In genomic region chr13:59713710-59714109, GRCm38 (mm10) we compare ENCODE assay signal across 27 mouse cellular contexts. TPM values are rescaled to one million over a fixed set of nuclear protein-coding genes. Genes with fewer than 3 reads are reported as not detected.
DNase-seq lines count a peak whose midpoint lies in the region; ATAC-seq and TF ChIP-seq lines count a peak whose summit lies in the region.
"Had no signal": no experiment of that assay in that cellular context is flagged by ENCODE, and none has a peak within 500 bp of the region (broad histone marks: within the 10 kb centered on the region; RNA-seq: fewer than 3 reads in every experiment).

No protein-coding gene starts in this region.

- no peaks in the 10 kb centered on the region for H3K27me3 ChIP-seq in testis, adult 2 months (ENCODE audit: control insufficient read depth, insufficient read depth, low read length)
- no peaks in the 10 kb centered on the region for H3K27me3 ChIP-seq in thymus, adult 2 months (ENCODE audit: control insufficient read depth, insufficient read depth, low read length)
- H3K27me3 ChIP-seq: hindbrain, embryonic 12.5 days; intestine, embryonic 15.5 days had no signal

- 68% methylated on average over 3 of the region's 3 CpGs for WGBS in thymus, adult 2 months

- peak; percentile 99 for ATAC-seq in CD4-positive, CD25-positive, alpha-beta regulatory T cell, adult 4 months
- ATAC-seq: forebrain, embryonic 16.5 days; hindbrain, embryonic 16.5 days; intestine, embryonic 15.5 days had no signal

- H3K4me3 ChIP-seq in testis, adult 2 months (ENCODE audit: control insufficient read depth, low read depth, low read length) = peak overlapping the region; percentile 69
- H3K4me3 ChIP-seq in thymus, adult 2 months (ENCODE audit: control insufficient read depth, insufficient read depth, low read length) = no peak overlapping the region
- H3K4me3 ChIP-seq: embryonic facial prominence, embryonic 13.5 days; forebrain, embryonic 12.5 days; heart, adult 2 months; heart, embryonic 15.5 days; hindbrain, embryonic 12.5 days; intestine, embryonic 15.5 days had no signal

- H3K27ac ChIP-seq in testis, adult 2 months (ENCODE audit: control insufficient read depth, insufficient read depth, low read depth, low read length) = no peak overlapping the region
- no peak overlapping the region for H3K27ac ChIP-seq in thymus, adult 2 months (ENCODE audit: control insufficient read depth, insufficient read depth, low read length)
- H3K27ac ChIP-seq: embryonic facial prominence, embryonic 13.5 days; forebrain, embryonic 12.5 days; heart, adult 2 months; heart, embryonic 15.5 days; hindbrain, embryonic 12.5 days; intestine, embryonic 15.5 days had no signal

- no peak for DNase-seq in testis, postnatal 14 days (ENCODE audit: low spot score)
- peak; percentile 62 for DNase-seq in induced T-regulatory cell, adult 2 months (ENCODE audit: low read depth)
- DNase-seq in left cerebral cortex, adult 8-10 months (ENCODE audit: low spot score in 2 of 2) = no peak
- DNase-seq in thymus, adult 2 months = no peak
- no peak for DNase-seq in heart, postnatal 4 days
- DNase-seq: adrenal gland, postnatal 25 days; cerebellum, adult 8-10 months; cerebellum, postnatal 25 days; gastrocnemius, postnatal 14 days; heart, adult 2 months; heart, postnatal 14 days; kidney, adult 18-20 months had no signal

- peaks cover 3% of the 10 kb centered on the region; the same call in 1 of the 2 replicates for H3K4me1 ChIP-seq in testis, adult 2 months (ENCODE audit: control insufficient read depth, insufficient read depth, low read length)
- H3K4me1 ChIP-seq in thymus, adult 2 months (replicated peaks; ENCODE audit: control insufficient read depth, insufficient read depth, low read length) = no peaks in the 10 kb centered on the region
- H3K4me1 ChIP-seq: forebrain, embryonic 12.5 days; heart, embryonic 15.5 days; hindbrain, embryonic 12.5 days; intestine, embryonic 15.5 days had no signal

- TF ChIP-seq POLR2A in testis, adult 2 months (IDR thresholded peaks at IDR 0.05; ENCODE audit: control insufficient read depth, low read depth, low read length) = no peak
- TF ChIP-seq POLR2A in thymus, adult 2 months (IDR thresholded peaks at IDR 0.05; ENCODE audit: control insufficient read depth, extremely low read depth, insufficient read depth, low read length, poor library complexity) = no peak

- TF ChIP-seq CTCF in testis, adult 2 months (IDR thresholded peaks at IDR 0.05; ENCODE audit: control insufficient read depth, insufficient read depth, insufficient replicate concordance, low read depth, low read length) = no peak
- TF ChIP-seq CTCF in thymus, adult 2 months (IDR thresholded peaks at IDR 0.05; ENCODE audit: borderline replicate concordance, control insufficient read depth, extremely low read depth, insufficient read depth, low read length, poor library complexity) = no peak

- H3K36me3 ChIP-seq in testis, adult 2 months (ENCODE audit: control insufficient read depth, insufficient read depth, low read length) = no peaks in the 10 kb centered on the region
- no peaks in the 10 kb centered on the region for H3K36me3 ChIP-seq in thymus, adult 2 months (ENCODE audit: control insufficient read depth, insufficient read depth, low read length)
- H3K36me3 ChIP-seq: embryonic facial prominence, embryonic 13.5 days; forebrain, embryonic 12.5 days; heart, embryonic 15.5 days; hindbrain, embryonic 12.5 days; intestine, embryonic 15.5 days had no signal

RNA-seq across cellular contexts. Expression of gene Spata31d1b, which starts 1.6 kb away (rescaled TPM):
- polyA plus RNA-seq in testis, adult 2 months (2012; rRNA removed) = 118 and 120 TPM in 2 replicates
- polyA plus RNA-seq in CD4-positive, CD25-positive, alpha-beta regulatory T cell, adult 4 months (2017; shearing (Covaris generic)) = not detected
- total RNA-seq in left cerebral cortex, adult 8-10 months (2022) = under 1 TPM in 2 of 4 experiments, not detected in 2; 0.07 to 0.17 TPM
- 0.69 and 1.00 TPM in 2 replicates for polyA plus RNA-seq in thymus, adult 2 months (2012; rRNA removed)
- total RNA-seq in heart, postnatal 4 days (2021) = not detected
- total RNA-seq: adrenal gland, adult 18-20 months; adrenal gland, postnatal 25 days; gastrocnemius, adult 18-20 months; gastrocnemius, postnatal 14 days; heart, adult 2 months; heart, postnatal 14 days; MEL had no signal
- polyA plus RNA-seq: embryonic facial prominence, embryonic 13.5 days; forebrain, embryonic 12.5 days; forebrain, embryonic 16.5 days; frontal cortex, adult 2 months; heart, embryonic 11.5 days; heart, embryonic 15.5 days; hindbrain, embryonic 12.5 days; intestine, embryonic 15.5 days had no signal

RNA-seq across cellular contexts. Expression of gene Spata31d1a, which starts 3.6 kb away (rescaled TPM):
- 111 and 122 TPM in 2 replicates for polyA plus RNA-seq in testis, adult 2 months (2012; rRNA removed)
- not detected for polyA plus RNA-seq in CD4-positive, CD25-positive, alpha-beta regulatory T cell, adult 4 months (2017; shearing (Covaris generic))
- under 1 TPM; 0.11 to 0.23 (median 0.14) TPM for total RNA-seq in left cerebral cortex, adult 8-10 months (2022)
- polyA plus RNA-seq in thymus, adult 2 months (2012; rRNA removed) = 0.03 and 0.08 TPM in 2 replicates
- not detected for total RNA-seq in heart, postnatal 4 days (2021)
- total RNA-seq: adrenal gland, adult 18-20 months; adrenal gland, postnatal 25 days; gastrocnemius, adult 18-20 months; gastrocnemius, postnatal 14 days; heart, adult 2 months; heart, postnatal 14 days; MEL had no signal
- polyA plus RNA-seq: heart, embryonic 11.5 days; hindbrain, embryonic 16.5 days; intestine, embryonic 15.5 days had no signal

RNA-seq across cellular contexts. Expression of gene Spata31d1d, which starts 17.8 kb away (rescaled TPM):
- 74.8 and 83.7 TPM in 2 replicates for polyA plus RNA-seq in testis, adult 2 months (2012; rRNA removed)
- not detected for polyA plus RNA-seq in CD4-positive, CD25-positive, alpha-beta regulatory T cell, adult 4 months (2017; shearing (Covaris generic))
- not detected for total RNA-seq in left cerebral cortex, adult 8-10 months (2022)
- polyA plus RNA-seq in thymus, adult 2 months (2012; rRNA removed) = 0.05 TPM in 1 of 2 replicates, not detected in the other
- total RNA-seq in heart, postnatal 4 days (2021) = not detected
- total RNA-seq: adrenal gland, adult 18-20 months; adrenal gland, postnatal 25 days; gastrocnemius, adult 18-20 months; gastrocnemius, postnatal 14 days; heart, adult 2 months; heart, postnatal 14 days; MEL had no signal
- polyA plus RNA-seq: embryonic facial prominence, embryonic 13.5 days; forebrain, embryonic 12.5 days; forebrain, embryonic 16.5 days; heart, embryonic 11.5 days; heart, embryonic 15.5 days; hindbrain, embryonic 12.5 days; hindbrain, embryonic 16.5 days; intestine, embryonic 15.5 days had no signal

RNA-seq across cellular contexts. Expression of gene 4921517D22Rik, which starts 19.8 kb away (rescaled TPM):
- polyA plus RNA-seq in testis, adult 2 months (2012; rRNA removed) = 23.4 and 24.2 TPM in 2 replicates
- polyA plus RNA-seq in CD4-positive, CD25-positive, alpha-beta regulatory T cell, adult 4 months (2017; shearing (Covaris generic)) = not detected
- not detected for total RNA-seq in left cerebral cortex, adult 8-10 months (2022)
- polyA plus RNA-seq in thymus, adult 2 months (2012; rRNA removed) = not detected in 2 replicates
- not detected for total RNA-seq in heart, postnatal 4 days (2021)
- total RNA-seq: adrenal gland, adult 18-20 months; adrenal gland, postnatal 25 days; gastrocnemius, adult 18-20 months; gastrocnemius, postnatal 14 days; heart, adult 2 months; heart, postnatal 14 days; MEL had no signal
- polyA plus RNA-seq: cortical plate, adult 2 months; embryonic facial prominence, embryonic 13.5 days; forebrain, embryonic 12.5 days; forebrain, embryonic 16.5 days; frontal cortex, adult 2 months; heart, adult 2 months; heart, embryonic 11.5 days; heart, embryonic 15.5 days; hindbrain, embryonic 12.5 days; hindbrain, embryonic 16.5 days; intestine, embryonic 15.5 days had no signal

RNA-seq across cellular contexts. Expression of gene 1700014D04Rik, which starts 32.8 kb away (rescaled TPM):
- polyA plus RNA-seq in testis, adult 2 months (2012; rRNA removed) = 45.6 and 46.7 TPM in 2 replicates
- polyA plus RNA-seq in CD4-positive, CD25-positive, alpha-beta regulatory T cell, adult 4 months (2017; shearing (Covaris generic)) = not detected
- total RNA-seq in left cerebral cortex, adult 8-10 months (2022) = 1 to 10 TPM in 3 of 4 experiments, under 1 TPM in 1; 0.78 to 1.8 (median 1.1) TPM
- 0.05 and 0.07 TPM in 2 replicates for polyA plus RNA-seq in thymus, adult 2 months (2012; rRNA removed)
- total RNA-seq in heart, postnatal 4 days (2021) = under 1 TPM; 0.14 to 0.38 TPM
- total RNA-seq: adrenal gland, adult 18-20 months; adrenal gland, postnatal 25 days; gastrocnemius, adult 18-20 months; gastrocnemius, postnatal 14 days; heart, adult 2 months; heart, postnatal 14 days; MEL had no signal
- polyA plus RNA-seq: embryonic facial prominence, embryonic 13.5 days; heart, adult 2 months; heart, embryonic 11.5 days; hindbrain, embryonic 12.5 days; intestine, embryonic 15.5 days had no signal

Comparison
In these comparisons a context has a peak if more than half of its experiments do, and no peak if none do; other contexts are left out.
1. RNA of gene Spata31d1b, which starts 1.6 kb away (polyA plus RNA-seq): 118 to 120 TPM in testis, adult 2 months; 0.69 to 1.00 TPM in thymus, adult 2 months and not detected in CD4-positive, CD25-positive, alpha-beta regulatory T cell, adult 4 months; every median in the first group is over 10 times any median in the second.
2. RNA of gene Spata31d1a, which starts 3.6 kb away (polyA plus RNA-seq): 111 to 122 TPM in testis, adult 2 months; not detected in CD4-positive, CD25-positive, alpha-beta regulatory T cell, adult 4 months and 0.03 to 0.08 TPM in thymus, adult 2 months; every median in the first group is over 100 times any median in the second.
3. RNA of gene Spata31d1d, which starts 17.8 kb away (polyA plus RNA-seq): 74.8 to 83.7 TPM in testis, adult 2 months; 0.05 TPM in thymus, adult 2 months and not detected in CD4-positive, CD25-positive, alpha-beta regulatory T cell, adult 4 months; every median in the first group is over 10 times any median in the second.